12 mouse cellular contexts compared by ENCODE assay signal in the genomic region with DNA sequence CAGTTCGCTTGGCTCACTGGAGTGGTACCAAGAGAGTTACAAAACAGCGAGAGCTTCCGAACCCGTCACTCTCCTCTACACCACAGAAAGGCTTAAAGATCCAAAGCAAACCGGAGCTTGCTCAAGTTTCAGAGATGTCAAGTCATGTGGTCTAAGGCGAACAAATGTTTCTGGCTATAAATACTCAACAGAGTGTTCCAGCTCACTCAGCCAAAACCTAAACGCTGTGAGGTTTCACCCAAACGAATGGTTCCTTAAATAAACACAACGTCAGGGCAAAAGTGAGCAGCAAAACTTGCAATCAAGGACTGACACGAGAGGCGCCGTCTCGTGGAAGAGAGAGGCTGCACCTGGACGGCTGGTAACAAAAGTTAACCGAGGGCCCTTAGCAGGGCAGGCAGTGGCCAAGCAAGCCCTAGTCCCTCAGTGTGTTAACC.
DNase-seq lines count a peak whose midpoint lies in the region; ATAC-seq lines count a peak whose summit lies in the region.
"Had no signal": no experiment of that assay in that cellular context is flagged by ENCODE, and none has a peak within 500 bp of the region (broad histone marks: within the 10 kb centered on the region; RNA-seq: fewer than 3 reads in every experiment).

No protein-coding gene starts in this region.

- H3K9ac ChIP-seq in hindbrain, embryonic 12.5 days = no peak overlapping the region
- H3K9ac ChIP-seq: embryonic facial prominence, embryonic 12.5 days; intestine, embryonic 15.5 days had no signal

- no peaks in the 10 kb centered on the region for H3K36me3 ChIP-seq in hindbrain, embryonic 12.5 days
- H3K36me3 ChIP-seq: embryonic facial prominence, embryonic 12.5 days; intestine, embryonic 15.5 days had no signal

- H3K4me2 ChIP-seq in hindbrain, embryonic 12.5 days (replicated peaks) = no peak overlapping the region
- H3K4me2 ChIP-seq: embryonic facial prominence, embryonic 12.5 days; heart, embryonic 11.5 days; intestine, embryonic 15.5 days had no signal

- WGBS in hindbrain, embryonic 12.5 days = 86% methylated on average over 15 of the region's 15 CpGs

- no peaks in the 10 kb centered on the region for H3K27me3 ChIP-seq in hindbrain, embryonic 12.5 days
- H3K27me3 ChIP-seq: embryonic facial prominence, embryonic 12.5 days; intestine, embryonic 15.5 days had no signal

- no peak overlapping the region for H3K27ac ChIP-seq in hindbrain, embryonic 12.5 days
- H3K27ac ChIP-seq: embryonic facial prominence, embryonic 12.5 days; intestine, embryonic 15.5 days had no signal

- H3K4me1 ChIP-seq in hindbrain, embryonic 12.5 days = no peaks in the 10 kb centered on the region
- H3K4me1 ChIP-seq: intestine, embryonic 15.5 days had no signal

- no peaks in the 10 kb centered on the region for H3K9me3 ChIP-seq in hindbrain, embryonic 12.5 days (replicated peaks)
- H3K9me3 ChIP-seq: embryonic facial prominence, embryonic 12.5 days; intestine, embryonic 15.5 days had no signal

- no peak for ATAC-seq in hindbrain, embryonic 12.5 days (ENCODE audit: low FRiP score)
- ATAC-seq: intestine, embryonic 15.5 days had no signal

- peak; percentile 10 for DNase-seq in kidney, adult 9 months
- DNase-seq in kidney, postnatal 10 days = no peak
- peak; percentile 58 for DNase-seq in brain, adult 2 months (ENCODE audit: low read depth, low spot score)
- peak; percentile 9 to 10 for DNase-seq in lung, adult 18-20 months
- DNase-seq in spleen, postnatal 10 days (ENCODE audit: low spot score in 2 of 2) = peak; percentile 31 to 66
- no peak for DNase-seq in layer of hippocampus, postnatal 10 days (ENCODE audit: low spot score in 2 of 2)
- DNase-seq in urinary bladder, postnatal 14 days (ENCODE audit: low spot score) = no peak
- DNase-seq: adrenal gland, adult 8-10 months had no signal

- H3K4me3 ChIP-seq in hindbrain, embryonic 12.5 days = no peak overlapping the region
- H3K4me3 ChIP-seq: embryonic facial prominence, embryonic 12.5 days; intestine, embryonic 15.5 days had no signal

Comparison
In these comparisons a context has a peak if more than half of its experiments do, and no peak if none do; other contexts are left out.
1. DNase-seq: peak in kidney, adult 9 months (single experiment), brain, adult 2 months (single experiment), lung, adult 18-20 months (2 of 2) and spleen, postnatal 10 days (2 of 2); none in kidney, postnatal 10 days (single experiment), layer of hippocampus, postnatal 10 days (0 of 2) and urinary bladder, postnatal 14 days (single experiment).